Mouse (Mus musculus) c-Kit-positive CD71-positive TER-119-negative erythroid progenitor cells, embryonic 14.5 days (primary cell): Measurements from ENCODE around the gene Ahnak2.

Experiments used
- DNase-seq: peaks from one replicate; pipeline ENCODE4 v3.0.0-alpha.2; 2013; ENCODE audit warnings: low read depth

Gene Ahnak2

DNA sequence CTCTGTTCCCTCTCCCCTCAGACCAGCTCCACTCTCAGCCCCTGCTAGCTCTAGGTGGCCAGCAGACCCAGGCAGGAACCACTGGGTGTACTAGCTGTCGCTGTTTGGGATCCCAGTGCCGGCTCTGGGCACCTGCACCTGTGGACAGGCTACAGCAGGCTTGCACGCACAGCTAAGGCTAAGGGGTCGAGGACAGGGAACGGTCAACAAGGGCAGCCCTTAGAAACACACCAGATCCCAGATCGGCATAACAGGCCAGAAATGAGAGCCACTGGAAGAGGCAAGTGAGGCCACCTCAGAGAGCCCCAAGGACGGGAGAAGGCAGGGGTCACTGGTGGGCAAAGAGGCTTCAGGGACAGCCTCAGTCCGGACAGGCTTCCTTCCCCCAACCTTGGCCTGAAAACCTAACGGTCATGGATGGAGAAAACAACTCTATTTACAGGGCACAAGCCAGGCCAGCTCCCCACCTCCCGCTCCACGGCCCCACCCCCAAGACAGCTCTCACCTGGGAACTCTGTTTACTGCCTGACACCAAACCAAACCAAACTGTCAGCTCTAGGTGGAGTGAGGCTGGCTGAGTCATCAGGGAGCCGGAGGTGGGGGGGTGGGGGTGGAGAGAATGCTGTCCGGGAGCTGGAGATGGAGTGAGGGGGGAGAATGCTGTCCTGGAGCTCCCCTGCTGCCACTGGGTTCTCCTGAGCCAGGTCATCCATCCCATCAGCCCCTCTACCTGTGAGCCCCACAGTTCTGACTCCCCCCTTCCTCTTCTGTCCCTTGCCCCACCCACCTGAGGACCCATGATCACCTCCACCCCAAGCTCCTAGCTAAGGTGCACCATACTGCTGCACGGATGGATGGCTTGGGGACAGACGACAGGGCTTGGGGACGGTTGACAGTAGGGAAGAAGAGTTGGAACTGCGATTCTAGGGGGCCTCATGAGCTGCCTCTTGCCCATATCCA, 5.6 kb downstream of the Ahnak2 start:
- DNase-seq = no peak

DNA sequence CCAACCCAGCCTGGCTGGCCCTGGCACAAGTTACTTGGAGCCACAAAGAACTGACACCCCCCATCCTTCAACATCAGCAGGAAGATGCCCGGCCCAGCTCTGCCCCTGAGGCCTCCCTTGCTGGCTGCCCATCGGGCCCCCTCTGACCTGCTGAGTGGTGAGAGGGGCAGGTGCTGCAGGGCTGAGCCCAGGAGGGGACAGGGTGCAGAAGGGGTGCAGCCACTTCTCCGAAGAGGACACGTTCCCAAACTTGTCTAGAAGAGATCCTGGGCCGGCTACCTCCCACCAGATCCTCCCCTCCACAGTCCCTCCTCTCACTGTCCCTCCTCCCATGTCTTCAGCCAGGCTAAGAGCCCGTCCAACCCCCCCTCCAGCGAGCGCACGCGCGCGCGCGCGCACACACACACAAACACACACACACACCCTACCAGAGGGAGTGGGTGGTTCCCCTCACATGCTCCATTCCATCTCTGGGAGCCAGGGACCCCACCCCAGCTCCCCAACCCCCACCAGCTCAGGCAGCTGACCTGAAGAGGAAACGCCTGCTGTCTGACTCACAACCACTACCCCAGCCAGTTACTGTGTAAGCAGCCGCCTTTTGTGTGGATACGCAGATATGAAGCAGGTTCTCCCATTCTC, 6.9 kb downstream of the Ahnak2 start:
- DNase-seq = no peak

DNA sequence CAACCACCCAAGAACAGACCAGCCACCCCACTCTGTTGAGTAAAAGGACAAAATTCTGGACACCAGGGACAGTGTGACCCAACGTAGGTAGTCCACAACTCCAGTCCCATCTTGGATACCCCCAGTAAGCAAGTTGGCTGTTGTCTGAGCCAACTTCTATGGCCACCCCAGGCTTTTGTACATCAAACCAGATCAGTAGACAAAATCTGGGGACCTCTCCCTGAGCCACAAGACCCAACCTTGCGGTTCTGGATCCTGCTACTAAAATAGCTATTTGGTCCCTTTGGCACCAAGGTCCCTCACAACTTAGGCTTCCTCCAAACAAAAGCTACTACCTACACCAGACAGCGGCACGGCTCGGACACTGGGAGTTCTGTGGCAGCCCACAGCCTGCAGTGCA, 7.5 kb downstream of the Ahnak2 start:
- DNase-seq = no peak

DNA sequence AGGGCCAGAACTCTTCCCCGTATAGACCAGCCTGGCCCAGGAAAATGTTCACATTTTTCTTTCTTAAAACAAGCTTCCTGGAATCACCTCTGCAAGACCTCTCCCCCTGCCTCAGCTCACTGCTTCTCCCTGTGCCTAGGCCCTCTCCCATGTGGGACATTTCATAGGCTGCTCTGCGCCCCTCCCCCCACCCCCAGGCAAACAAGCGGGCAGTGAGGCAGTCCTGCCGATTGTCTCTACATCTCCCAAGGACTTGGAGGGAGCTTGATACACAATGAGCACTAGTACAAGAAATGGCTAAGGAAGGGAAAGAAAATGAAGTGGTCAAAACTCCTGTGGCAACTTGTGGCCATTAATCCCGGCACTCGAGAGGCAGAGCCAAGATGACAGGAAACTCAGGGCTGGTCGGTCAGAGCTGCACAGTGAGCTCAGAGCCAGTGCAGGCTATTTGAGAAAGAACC, 8.1 kb downstream of the Ahnak2 start:
- no peak for DNase-seq

DNA sequence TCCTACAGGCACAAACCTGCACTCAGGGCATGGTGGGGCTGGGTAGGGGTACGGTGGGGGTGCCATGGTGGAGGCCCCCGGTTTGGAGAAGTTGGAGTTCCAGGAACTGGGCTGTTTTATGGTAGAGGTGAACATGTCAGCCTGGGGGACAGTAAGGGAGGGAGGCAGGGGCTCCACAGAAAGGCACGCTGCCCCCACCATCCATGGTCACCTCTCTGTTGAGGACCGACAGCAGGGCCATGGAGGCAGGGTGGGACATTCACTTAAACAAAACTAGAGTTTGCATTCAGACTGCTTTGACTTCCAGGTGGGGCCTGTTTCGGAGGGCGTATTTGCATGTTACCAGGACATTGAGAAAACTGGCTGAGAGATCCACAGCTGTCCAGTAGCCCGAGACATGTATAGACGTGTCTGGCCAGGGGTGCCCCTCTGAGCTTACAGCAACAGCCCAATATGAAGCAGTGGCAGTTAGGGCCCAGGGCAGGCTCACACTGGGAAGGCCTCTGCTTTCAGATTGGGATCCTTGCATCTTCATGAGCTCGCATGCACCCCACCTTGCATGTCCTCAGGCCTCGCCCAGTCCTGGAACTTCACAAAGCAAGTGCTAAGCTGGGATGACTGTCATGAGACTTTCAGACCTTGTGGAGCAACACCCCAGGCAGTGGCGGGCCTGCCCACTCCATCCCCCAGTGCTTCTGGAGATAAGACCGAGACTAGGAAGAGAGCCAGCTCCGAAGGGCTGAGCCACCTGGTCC, 8.7 kb downstream of the Ahnak2 start:
- no peak for DNase-seq

DNA sequence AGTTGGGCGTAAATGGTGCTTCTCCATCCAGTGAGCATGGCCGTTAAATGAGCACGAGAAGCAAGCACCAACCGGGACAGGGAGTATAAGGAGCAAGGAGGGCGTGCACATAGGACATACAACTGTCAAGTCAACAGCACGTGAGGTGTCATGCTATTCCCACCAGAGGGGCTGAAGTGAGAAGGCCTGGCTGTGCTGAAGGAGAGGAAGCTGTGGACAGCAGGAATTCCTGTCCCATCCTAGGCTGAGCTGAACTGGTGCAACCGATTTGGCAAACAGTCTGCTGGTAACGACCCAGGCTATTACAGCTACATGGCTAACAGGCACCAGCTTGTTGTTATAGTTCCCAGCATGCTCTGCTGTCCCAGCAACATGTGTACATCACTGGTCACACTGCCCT, 11.4 kb downstream of the Ahnak2 start:
- DNase-seq = no peak

DNA sequence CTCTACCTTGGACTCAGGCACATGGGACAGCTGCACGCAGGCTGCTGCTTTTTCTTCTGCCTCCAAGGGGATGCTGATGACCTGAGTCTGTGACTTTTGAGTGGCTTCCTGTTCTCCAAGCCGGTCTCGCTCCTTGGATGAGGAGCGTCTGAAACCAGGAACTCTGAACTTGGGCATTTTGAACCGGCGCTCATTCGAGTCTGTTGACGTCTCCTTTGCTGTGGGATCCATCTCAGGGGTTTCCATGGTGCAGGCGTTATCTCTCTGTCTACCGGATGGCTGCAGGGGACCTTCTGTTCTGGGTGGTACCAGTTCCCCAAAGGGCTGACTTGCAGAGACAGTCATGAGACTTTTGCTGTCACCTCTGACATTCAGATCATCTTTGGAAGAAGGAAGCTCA, 28.0 kb downstream of the Ahnak2 start:
- DNase-seq = no peak

DNA sequence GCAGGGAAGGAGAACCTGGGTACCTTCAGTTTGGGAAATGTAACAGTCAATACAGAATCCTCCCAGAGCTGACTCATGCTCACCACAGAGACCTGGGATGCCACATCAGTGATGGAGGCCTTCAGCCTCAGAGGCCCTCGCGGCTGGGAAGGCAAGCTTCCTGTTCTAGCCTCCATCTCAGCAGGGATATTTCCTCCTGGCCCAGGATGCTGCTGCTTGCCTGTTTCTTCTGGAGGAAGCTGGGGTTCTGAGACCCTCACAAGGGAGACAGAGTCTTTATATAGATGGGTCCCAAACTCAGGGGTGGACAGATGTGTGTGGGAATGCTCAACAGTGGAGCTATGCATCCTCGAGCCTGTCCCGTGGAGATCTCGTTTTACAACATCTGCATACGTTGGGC, 28.4 kb downstream of the Ahnak2 start:
- no peak for DNase-seq

DNA sequence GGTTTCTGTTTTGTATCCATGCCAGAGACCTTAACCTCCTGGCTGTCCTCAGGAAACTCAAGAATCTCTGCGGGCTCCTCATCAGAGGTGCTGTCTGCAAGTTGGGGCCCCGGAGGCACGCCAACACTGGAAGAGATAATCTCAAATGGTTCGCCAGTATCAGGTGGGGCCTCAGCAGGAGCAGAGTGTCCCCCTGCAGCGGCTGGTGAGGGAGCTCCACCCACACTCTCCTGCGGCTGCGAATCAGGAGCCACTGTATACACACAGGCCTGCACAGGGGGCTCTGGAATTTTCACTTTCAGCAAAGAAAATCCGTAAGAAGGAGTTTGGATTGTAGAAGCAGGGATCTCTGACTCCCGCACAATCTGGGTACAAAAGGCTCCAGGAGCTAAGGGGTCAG, 29.1 kb downstream of the Ahnak2 start:
- no peak for DNase-seq

DNA sequence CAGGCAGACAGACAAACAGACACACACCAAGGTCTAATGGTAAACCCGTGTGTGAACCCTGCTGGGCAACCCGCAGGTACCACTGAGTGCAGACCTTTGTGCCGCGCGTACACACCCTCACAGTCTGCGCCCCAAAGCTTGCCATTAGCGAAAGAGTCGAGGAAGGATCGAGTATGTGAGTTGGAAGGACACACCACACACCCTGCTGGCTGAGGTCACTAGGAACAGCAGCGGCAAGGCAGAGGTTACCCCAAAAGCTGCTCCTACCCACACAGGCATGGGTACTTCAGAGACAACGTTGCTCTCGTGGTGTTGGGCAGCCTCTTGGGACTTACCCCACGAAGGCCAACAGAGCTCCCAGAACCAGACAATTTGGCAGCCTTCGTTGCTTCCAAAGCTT, 30.2 kb downstream of the Ahnak2 start:
- no peak for DNase-seq

DNA sequence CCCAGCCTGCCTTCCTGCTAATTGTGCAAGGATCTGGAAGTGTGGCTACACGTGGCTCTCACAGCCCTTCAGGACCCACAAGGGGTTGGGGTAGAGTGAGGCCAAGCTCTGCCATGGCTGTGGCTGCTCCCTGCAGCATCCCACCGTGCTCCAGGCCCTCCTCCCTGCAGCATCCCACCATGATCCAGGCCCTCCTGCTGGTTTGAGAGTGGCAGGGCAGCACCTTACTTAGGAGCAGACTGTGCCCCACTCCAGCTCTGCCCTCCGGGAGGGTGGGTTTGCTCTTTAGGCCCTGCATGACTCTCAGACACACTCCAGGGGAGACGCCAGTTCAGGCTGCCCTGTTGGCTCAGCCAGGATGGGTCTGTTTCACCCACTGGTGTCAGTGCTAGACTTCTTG, 32.1 kb downstream of the Ahnak2 start:
- no peak for DNase-seq

DNA sequence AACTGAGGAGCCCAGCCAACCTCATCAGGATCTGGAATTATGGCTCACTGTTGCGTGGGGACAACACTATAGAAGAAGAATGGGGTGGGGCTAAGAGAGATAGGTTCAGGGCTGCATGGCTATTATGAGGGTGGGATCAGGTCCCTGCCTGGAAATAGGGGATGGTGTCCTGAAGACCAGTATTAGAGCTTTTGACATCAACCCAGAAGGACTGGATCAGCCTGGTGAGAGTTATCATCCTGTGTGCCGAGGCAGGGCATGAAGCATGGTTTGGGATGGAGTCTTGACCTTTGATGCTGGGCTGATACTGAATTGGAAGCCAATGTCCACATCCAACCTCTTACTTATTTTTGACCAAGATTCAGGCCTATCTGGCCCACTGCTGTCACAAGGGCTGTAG, 32.7 kb downstream of the Ahnak2 start:
- no peak for DNase-seq

DNA sequence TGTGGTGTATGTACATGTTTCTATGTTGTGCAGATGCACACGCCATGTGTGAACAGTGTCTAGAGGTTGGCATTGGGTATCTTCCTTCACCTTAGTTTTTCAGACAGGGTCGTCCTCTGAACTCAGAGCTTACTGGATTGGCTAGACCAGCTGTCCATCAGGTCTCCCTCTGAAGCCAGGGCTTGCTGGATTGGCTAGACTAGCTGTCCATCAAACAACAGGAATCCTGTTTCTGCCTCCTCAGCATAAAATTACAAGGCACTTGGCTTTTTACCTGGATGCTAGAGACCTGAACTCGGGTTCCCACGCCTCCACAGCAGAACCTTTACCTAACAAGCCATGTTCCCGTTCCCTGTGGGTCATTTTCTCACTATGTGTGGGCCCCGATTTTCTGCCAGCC, 33.4 kb downstream of the Ahnak2 start:
- no peak for DNase-seq

DNA sequence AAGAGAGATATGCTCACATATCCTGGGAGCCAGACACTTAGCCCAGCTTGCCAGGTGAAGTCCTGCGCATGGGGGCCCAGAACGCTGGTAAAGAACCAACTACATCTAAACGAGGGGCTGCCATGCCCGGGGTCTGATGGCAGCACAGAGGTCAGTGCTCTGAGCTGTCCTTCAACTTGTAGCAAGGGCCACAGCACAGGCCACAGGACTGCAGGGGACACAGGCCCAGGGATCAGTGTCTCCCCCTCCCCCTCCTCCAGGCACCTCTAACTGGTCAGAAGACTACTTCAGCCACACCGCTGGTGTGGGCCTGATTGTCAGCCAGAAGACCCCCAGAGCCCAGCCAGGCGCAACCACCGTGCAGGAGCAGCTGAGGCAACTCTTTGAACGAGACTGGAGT, 34.3 kb downstream of the Ahnak2 start:
- DNase-seq = no peak

DNA sequence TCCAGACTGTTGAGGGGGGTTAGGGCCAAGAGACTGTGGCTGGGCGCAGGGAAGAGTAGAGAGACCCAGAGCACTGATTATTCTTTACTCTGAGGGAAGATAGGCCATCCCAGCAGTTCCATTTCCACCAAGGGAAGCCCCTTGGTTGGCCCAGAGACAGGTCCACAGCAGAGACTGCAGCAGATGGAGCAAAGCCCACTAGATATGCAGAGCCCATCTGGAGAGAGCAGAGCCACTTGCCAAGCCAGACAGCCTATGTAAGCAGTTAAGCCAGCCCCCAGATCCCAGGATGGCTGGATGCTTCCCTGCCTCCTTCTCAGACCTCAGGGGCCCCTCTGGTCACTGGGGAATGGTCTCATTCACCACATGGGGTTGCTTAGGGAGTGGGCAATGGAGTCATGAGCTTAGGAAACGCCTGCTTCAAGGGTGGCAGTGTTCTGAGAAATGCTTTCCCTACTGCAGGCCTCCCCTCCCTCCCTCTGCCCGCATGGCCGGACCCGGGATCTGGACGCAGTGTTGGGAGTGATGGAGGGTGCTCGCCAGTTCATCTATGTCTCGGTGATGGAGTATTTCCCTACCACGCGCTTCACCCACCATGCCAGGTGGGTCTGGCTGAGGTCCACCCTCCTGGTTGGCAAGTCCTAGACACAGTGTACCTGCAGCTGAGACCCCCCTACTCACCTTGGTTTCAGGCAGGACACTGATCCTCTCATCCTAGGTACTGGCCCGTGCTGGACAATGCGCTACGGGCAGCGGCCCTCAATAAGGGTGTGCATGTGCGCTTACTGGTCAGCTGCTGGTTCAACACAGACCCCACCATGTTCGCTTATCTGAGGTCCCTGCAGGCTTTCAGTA, 35.2 kb downstream of the Ahnak2 start:
- DNase-seq = no peak

DNA sequence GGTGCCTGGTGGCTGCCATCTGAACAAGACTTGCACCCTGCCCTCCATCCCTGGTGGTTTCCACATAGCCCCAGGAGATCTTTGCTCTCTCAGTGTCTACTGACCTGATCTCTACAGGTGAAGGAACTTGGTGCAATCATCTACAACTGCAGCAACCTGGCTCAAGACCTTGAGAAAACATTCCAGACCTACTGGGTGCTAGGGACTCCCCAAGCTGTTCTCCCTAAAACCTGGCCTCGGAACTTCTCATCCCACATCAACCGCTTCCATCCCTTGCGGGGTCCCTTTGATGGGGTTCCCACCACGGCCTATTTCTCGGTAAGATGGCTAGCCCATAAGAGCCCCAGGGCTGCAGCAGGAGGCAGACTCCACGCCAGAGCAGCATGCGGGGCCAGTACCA, 35.9 kb downstream of the Ahnak2 start:
- DNase-seq = no peak

DNA sequence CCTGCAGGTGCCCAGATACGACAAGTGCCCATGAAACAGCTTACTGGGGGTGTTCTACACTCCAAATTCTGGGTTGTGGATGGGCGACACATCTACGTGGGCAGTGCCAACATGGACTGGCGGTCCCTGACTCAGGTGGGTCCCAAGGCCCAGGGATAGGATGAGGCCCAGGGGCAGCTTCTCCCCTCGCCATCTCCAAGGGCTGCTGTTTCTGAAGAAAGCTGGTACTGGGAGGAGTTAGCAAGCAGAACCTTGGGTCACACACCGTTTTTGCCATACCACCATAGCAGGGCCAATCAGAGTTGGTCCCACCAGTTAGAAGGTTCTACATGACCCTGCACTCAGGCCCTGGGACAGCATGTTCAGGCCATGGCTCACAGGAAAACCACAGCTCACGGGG, 37.5 kb downstream of the Ahnak2 start:
- DNase-seq = no peak

DNA sequence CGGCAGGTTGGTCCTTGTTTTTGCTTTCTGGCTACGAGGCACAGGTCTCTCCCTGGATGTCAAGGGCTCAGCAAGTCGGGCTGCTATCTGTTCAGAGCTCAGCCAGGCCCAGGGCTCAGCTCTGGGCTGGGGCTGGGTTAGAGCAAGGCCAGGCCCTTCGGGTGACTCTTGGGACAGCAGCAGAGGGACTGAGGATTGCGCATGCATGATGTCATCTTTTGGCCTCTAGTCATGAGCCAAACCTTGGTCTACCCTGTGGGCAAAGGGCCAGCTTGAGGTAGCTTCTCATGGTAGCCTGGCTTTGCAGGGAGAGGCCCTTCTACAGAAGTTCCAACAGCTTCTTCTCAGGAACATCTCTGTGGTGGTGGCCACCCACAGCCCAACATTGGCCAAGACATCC, 38.3 kb downstream of the Ahnak2 start:
- no peak for DNase-seq

DNA sequence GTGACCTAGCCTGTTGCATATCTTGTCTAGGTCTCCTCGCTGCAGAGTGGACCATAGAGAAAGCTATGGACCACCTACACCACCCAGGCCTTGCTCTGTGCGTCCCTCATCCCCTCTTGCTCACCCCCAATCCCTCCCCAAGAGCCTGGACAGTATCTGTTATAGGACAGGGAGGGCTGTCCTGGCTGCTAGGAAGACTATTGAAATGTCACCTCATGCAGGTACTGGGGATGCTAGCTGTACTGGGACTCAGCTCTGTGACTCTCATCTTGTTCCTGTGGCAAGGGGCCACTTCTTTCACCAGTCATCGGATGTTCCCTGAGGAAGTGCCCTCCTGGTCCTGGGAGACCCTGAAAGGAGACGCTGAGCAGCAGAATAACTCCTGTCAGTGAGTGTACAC, 39.3 kb downstream of the Ahnak2 start:
- DNase-seq = no peak

DNA sequence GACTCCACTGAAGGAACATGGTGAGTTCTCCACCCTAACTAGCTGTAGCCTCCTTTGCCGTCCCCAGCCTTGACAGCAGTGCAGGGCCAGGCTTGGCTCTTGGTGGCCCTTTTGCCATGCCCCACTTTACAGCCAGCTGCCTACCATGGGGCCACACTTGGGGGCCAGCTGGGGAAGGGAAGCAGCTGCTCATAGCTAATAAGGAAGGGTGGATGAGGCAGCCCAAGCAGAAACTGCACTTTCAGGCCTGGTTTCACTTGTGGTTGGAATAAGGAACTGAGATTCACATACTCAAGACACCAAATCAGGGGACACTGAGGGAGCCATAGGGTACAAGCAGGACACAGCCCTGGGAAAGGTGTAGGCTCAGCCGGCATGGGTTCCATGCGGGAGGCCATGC, 40.4 kb downstream of the Ahnak2 start:
- DNase-seq = no peak

DNA sequence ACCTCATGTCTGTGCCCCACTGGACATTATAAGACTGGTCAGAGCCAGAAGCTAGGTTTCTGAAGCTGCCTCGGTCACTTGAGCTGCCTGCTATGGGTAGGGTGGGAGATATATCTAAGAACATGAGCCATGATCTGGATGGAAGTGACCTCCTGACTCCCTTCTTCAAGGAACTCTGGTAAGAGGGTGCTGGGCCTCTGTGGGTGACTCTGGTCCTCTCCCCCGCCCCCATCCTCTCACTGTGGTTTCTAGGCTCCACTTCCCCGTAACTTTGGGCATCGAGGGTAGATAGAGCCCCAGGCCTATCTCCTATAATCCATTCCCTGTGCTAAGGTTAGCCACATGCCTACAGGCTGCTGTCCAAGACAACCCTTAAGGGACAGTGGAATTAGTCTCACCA, 41.0 kb downstream of the Ahnak2 start:
- DNase-seq = no peak
